ENCODE assay signal across 15 mouse cellular contexts in the genomic region with DNA sequence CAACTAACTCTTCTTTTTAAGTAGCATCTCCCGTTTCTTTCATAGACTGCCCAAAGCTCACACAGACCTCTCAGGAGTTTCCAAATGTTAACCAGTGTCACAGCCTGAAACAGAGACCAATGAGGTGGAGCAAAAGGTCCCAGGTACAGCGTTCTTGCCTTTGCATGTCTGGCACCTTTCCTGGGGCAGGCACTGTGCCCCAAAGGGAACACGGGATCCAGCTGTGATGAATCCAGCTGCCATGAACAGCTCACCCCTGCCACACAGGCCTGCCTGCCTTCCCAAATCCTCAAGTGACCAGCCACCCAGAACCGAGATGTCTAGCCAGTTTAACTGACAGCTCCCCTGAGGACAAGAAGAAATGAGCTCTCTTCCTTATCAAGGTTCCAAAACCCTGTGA. TPM values are rescaled to one million over a fixed set of nuclear protein-coding genes. Genes with fewer than 3 reads are reported as not detected.
A peak's percentile ranks its signal among the peaks of the same experiment; 100 is the strongest.
DNase-seq lines count a peak whose midpoint lies in the region; ATAC-seq lines count a peak whose summit lies in the region.
"Had no signal": no experiment of that assay in that cellular context is flagged by ENCODE, and none has a peak within 500 bp of the region (broad histone marks: within the 10 kb centered on the region; RNA-seq: fewer than 3 reads in every experiment).

No protein-coding gene starts in this region.

- H3K4me1 ChIP-seq in heart, embryonic 12.5 days (replicated peaks): peaks cover 21% of the 10 kb centered on the region
- H3K4me1 ChIP-seq: megakaryocyte, embryonic 14.5 days had no signal

- no peak overlapping the region for H3K4me3 ChIP-seq in heart, embryonic 12.5 days
- H3K4me3 ChIP-seq: embryonic facial prominence, embryonic 13.5 days; limb, embryonic 15.5 days; megakaryocyte, embryonic 14.5 days had no signal

- DNase-seq in heart, adult 18-20 months: peak; percentile 39 to 62
- peak; percentile 51 to 57 for DNase-seq in heart, postnatal 14 days
- peak; percentile 42 for DNase-seq in heart, postnatal 4 days
- peak; percentile 55 for DNase-seq in kidney, postnatal 10 days
- DNase-seq in cerebellum, postnatal 4 days (ENCODE audit: low spot score in 2 of 2): no peak
- DNase-seq in layer of hippocampus, postnatal 10 days (ENCODE audit: low spot score in 2 of 2): no peak
- DNase-seq: cerebellum, adult 8-10 months; forebrain, postnatal 0 days; gastrocnemius, postnatal 36 days; lung, postnatal 14 days had no signal

- 28% methylated on average over 4 of the region's 4 CpGs for WGBS in heart, embryonic 12.5 days

- no peaks in the 10 kb centered on the region for H3K27me3 ChIP-seq in heart, embryonic 12.5 days (replicated peaks)
- H3K27me3 ChIP-seq: embryonic facial prominence, embryonic 13.5 days; limb, embryonic 15.5 days; megakaryocyte, embryonic 14.5 days had no signal

- H3K9ac ChIP-seq in heart, embryonic 12.5 days: no peak overlapping the region
- H3K9ac ChIP-seq: embryonic facial prominence, embryonic 13.5 days; forebrain, postnatal 0 days; limb, embryonic 15.5 days had no signal

- H3K27ac ChIP-seq in heart, embryonic 12.5 days (ENCODE audit: poor library complexity, severe bottlenecking): no peak overlapping the region
- H3K27ac ChIP-seq: embryonic facial prominence, embryonic 13.5 days; hindbrain, postnatal 0 days; limb, embryonic 15.5 days had no signal

- H3K4me2 ChIP-seq in heart, embryonic 12.5 days: no peak overlapping the region
- H3K4me2 ChIP-seq: embryonic facial prominence, embryonic 13.5 days; limb, embryonic 15.5 days had no signal

- H3K36me3 ChIP-seq in heart, embryonic 12.5 days: no peaks in the 10 kb centered on the region
- H3K36me3 ChIP-seq: embryonic facial prominence, embryonic 13.5 days; limb, embryonic 15.5 days had no signal

- ATAC-seq in heart, embryonic 12.5 days (ENCODE audit: insufficient number of reproducible peaks, low FRiP score): no peak
- ATAC-seq: forebrain, postnatal 0 days; hindbrain, postnatal 0 days had no signal

- intact Hi-C loops in heart, postnatal 14 days (cut with DNase I): loop anchor here (5.0 kb wide), 1 partner anchor 56 kb away; no protein-coding TSS in a partner anchor

- no peaks in the 10 kb centered on the region for H3K9me3 ChIP-seq in heart, embryonic 12.5 days (replicated peaks)
- H3K9me3 ChIP-seq: embryonic facial prominence, embryonic 13.5 days; limb, embryonic 15.5 days had no signal

RNA-seq across cellular contexts. Expression of a gene that starts 36.1 kb away (rescaled TPM):
- total RNA-seq in heart, adult 18-20 months (2021): 10 to 100 TPM; 11.8 to 13.1 TPM
- 21.7 and 24.2 TPM in 2 replicates for polyA plus RNA-seq in heart, embryonic 12.5 days (2016; fragmentation: Nextera tagmentation; extraction: Ambion mirVana)
- total RNA-seq in heart, postnatal 14 days (2021): 10 to 100 TPM; 22.1 to 27.9 TPM
- 10 to 100 TPM; 37.6 to 38.4 TPM for total RNA-seq in heart, postnatal 4 days (2021)
- total RNA-seq in layer of hippocampus, postnatal 10 days (2021): 1 to 10 TPM; 6.2 to 6.6 TPM

Comparison
In these comparisons a context has a peak if more than half of its experiments do, and no peak if none do; other contexts are left out.
1. DNase-seq: peak in heart, adult 18-20 months (2 of 2), heart, postnatal 14 days (2 of 2), heart, postnatal 4 days (single experiment) and kidney, postnatal 10 days (single experiment); none in cerebellum, postnatal 4 days (0 of 2) and layer of hippocampus, postnatal 10 days (0 of 2).